Mouse (Mus musculus) midbrain, postnatal 0 days (tissue): ENCODE measurements around the gene Atp8b2. TPM values are rescaled to one million over a fixed set of nuclear protein-coding genes. Genes with fewer than 3 reads are reported as not detected.
A peak's percentile ranks its signal among the peaks of the same experiment; 100 is the strongest.

Experiments
- ATAC-seq: fragments of 200-750 bp; cut with Nextera tagmentation; 2 replicates; pipeline ENCODE4 v1.8.0; 2017; ENCODE audit warnings: moderate number of reproducible peaks, mild to moderate bottlenecking, moderate TSS enrichment, moderate library complexity; ENCODE audit not compliant: low FRiP score
- DNase-seq: peaks from one replicate; pipeline ENCODE4 v3.0.0-alpha.2; 2015; ENCODE audit warnings: low spot score
- H3K27ac ChIP-seq: fragments of 300-500 bp; sonication (generic); 2 replicates; pipeline ENCODE4 v1.5.1; 2014; ENCODE audit warnings: low read depth, mild to moderate bottlenecking, low read length, mixed read lengths
- H3K27me3 ChIP-seq: fragments of 300-500 bp; sonication (generic); 2 replicates; pipeline ENCODE4 v1.6.1; 2014; ENCODE audit warnings: low read length, control low read depth, mixed read lengths; ENCODE audit not compliant: insufficient read depth
- H3K36me3 ChIP-seq: fragments of 300-500 bp; sonication (generic); 2 replicates; pipeline ENCODE4 v1.6.1; 2014; ENCODE audit warnings: low read length, control low read depth, mixed read lengths; ENCODE audit not compliant: insufficient read depth
- H3K4me1 ChIP-seq: fragments of 300-500 bp; sonication (generic); 2 replicates; pipeline ENCODE4 v1.6.1; 2014; ENCODE audit warnings: mild to moderate bottlenecking, control low read depth, antibody characterized with exemption, low read length, mixed read lengths; ENCODE audit not compliant: insufficient read depth
- H3K4me2 ChIP-seq: fragments of 300-500 bp; sonication (generic); 2 replicates; pipeline ENCODE4 v1.6.1; 2014; ENCODE audit warnings: low read depth, mild to moderate bottlenecking, low read length, mixed read lengths; ENCODE audit not compliant: poor library complexity, severe bottlenecking
- H3K4me3 ChIP-seq: fragments of 300-500 bp; sonication (generic); 2 replicates; pipeline ENCODE4 v1.5.1; 2014; ENCODE audit warnings: low read depth, mild to moderate bottlenecking, low read length, moderate library complexity
- H3K9ac ChIP-seq: fragments of 300-500 bp; sonication (generic); replicated peaks from 2 replicates; pipeline ENCODE4 v1.6.1; 2014; ENCODE audit warnings: mild to moderate bottlenecking, low read length, moderate library complexity, mixed read lengths; ENCODE audit not compliant: poor library complexity, severe bottlenecking
- H3K9me3 ChIP-seq: fragments of 300-500 bp; sonication (generic); 2 replicates; pipeline ENCODE4 v1.6.1; 2016; ENCODE audit warnings: low read length, control low read depth
- CTCF ChIP-seq: IDR thresholded peaks from 2 replicates; pipeline ENCODE4 v1.5.1; 2016; ENCODE audit warnings: antibody characterized with exemption, mild to moderate bottlenecking
- WGBS: fragments of 180-500 bp; shearing (Covaris S2); extraction: QIAGEN DNeasy Blood & Tissue Kit; methylation state at CpG from one replicate; pipeline ENCODE4 v1.1.7; 2014; 5-methylcytosine and 5-hydroxymethylcytosine counted together
- polyA plus RNA-seq: library from polyadenylated mRNA; unstranded; fragments of >200 nt; fragmentation: Nextera tagmentation; extraction: Ambion mirVana; gene quantifications from 2 replicates; pipeline ENCODE4 v1.2.1, GENCODE M21; 2015
- total RNA-seq: library from RNA; depleted of rRNA; stranded (reverse); fragments of >200 nt; gene quantifications from 2 replicates; pipeline ENCODE4 v1.2.3, GENCODE M21; 2014

The Atp8b2 gene
- total and polyA plus RNA-seq, 2 experiments from 2014 or later: 7.9 to 95.4 TPM

DNA sequence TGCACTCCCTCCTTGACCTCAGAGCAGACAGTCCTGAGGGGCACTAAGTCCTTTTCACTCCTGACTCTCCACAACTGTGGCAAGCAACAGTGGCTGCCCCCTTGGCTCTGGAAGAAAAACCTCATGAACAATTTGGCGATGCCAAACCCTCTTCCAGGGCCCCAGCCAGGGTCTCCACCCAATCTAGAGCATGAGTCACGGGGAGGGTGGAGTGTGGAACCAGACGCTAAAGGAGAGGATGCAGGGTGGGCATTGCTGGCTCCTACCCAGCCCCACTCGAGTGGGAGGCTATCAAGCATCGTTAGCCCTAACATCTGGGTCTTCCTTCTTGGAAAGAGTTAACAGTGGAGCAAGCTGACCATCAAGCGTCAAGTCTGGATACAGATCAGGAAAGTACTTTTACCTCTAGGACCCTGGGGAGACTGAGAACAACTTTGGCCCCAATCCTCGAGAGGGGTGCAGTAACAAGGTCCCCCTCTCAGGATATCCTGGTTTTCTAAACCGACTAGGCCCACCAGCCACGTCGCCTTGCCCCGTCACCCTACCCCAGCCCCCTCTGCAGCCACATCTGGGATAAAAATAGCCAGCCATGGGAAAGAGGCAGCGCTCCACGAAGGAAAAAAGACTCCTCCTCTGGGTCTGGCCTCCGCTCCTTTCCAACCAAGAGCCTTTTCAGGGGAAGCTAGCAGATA lies 1.1 kb downstream of the Atp8b2 start:
- no peaks in the 10 kb centered on the region for H3K27me3 ChIP-seq
- H3K9ac ChIP-seq: peak overlapping the region; percentile 92
- peak overlapping the region; percentile 89 for H3K4me3 ChIP-seq
- ATAC-seq: no peak
- peaks cover 6% of the 10 kb centered on the region; the same call in 1 of the 2 replicates for H3K36me3 ChIP-seq
- peak; percentile 47 for DNase-seq
- H3K9me3 ChIP-seq: no peaks in the 10 kb centered on the region
- TF ChIP-seq CTCF: no peak
- H3K27ac ChIP-seq: peak overlapping the region; percentile 84
- WGBS: 10% methylated on average over 14 of the region's 14 CpGs
- peak overlapping the region; percentile 98 for H3K4me2 ChIP-seq
- peaks cover 33% of the 10 kb centered on the region for H3K4me1 ChIP-seq

DNA sequence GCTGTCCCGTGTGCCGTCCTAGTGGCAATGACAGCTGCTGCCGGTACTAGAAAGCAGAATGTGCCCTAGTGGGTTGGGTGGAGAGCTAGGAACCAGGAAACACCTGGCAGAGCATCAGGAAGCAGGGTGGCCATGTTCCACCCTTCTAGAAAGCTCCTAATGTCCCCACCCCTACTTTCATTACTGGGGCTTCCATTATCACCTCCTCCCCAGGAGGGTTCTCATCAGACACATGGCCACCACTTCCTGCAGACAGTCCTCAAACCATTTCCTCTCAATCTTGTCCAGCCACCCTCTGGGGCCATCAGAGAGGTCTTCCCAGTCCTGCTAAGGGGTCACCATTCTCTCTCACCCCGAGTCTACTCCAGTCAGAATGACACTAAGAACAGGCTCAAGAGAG lies 1.9 kb downstream of the Atp8b2 start:
- WGBS: 66% methylated on average over 4 of the region's 4 CpGs
- peak overlapping the region; percentile 92; the same call in 1 of the 2 replicates for H3K9ac ChIP-seq
- no peak for ATAC-seq
- H3K36me3 ChIP-seq: peaks cover 11% of the 10 kb centered on the region; the same call in 1 of the 2 replicates
- H3K4me2 ChIP-seq: peak overlapping the region; percentile 98
- no peaks in the 10 kb centered on the region for H3K27me3 ChIP-seq
- no peak for TF ChIP-seq CTCF
- no peak for DNase-seq
- peaks cover 33% of the 10 kb centered on the region for H3K4me1 ChIP-seq
- peak overlapping the region; percentile 89; the same call in 1 of the 2 replicates for H3K4me3 ChIP-seq
- H3K9me3 ChIP-seq: no peaks in the 10 kb centered on the region
- no peak overlapping the region for H3K27ac ChIP-seq

DNA sequence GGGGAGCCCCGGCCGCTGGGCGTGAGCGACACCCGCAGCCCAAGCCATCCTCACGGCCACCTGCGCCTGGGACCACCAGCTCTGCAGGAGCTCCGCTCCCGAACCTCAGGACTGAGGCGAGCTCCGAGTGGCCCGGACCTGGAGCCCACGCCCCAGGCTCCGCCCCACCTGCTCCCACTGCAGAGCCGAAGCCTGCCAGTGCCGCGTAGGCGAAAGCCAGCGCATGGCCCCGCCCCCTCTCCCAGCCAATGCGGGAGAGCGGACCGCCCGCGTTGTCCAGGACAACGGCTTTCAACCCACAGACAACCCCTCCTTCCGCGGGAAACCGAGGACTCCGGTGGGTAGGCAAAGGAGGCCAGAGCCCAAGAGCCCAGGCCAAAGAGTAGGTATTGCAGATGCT lies 2.8 kb downstream of the Atp8b2 start:
- DNase-seq (peak; percentile 96), ATAC-seq (peak; percentile 88)
- peak overlapping the region; percentile 71 for H3K4me3 ChIP-seq
- peak overlapping the region; percentile 87 for H3K9ac ChIP-seq
- H3K4me2 ChIP-seq: peak overlapping the region; percentile 98
- no peak for TF ChIP-seq CTCF
- WGBS: under 1% methylated on average over 29 of the region's 30 CpGs
- peak overlapping the region; percentile 82 for H3K27ac ChIP-seq
- peaks cover 33% of the 10 kb centered on the region for H3K4me1 ChIP-seq
- H3K36me3 ChIP-seq: peaks cover 20% of the 10 kb centered on the region
- no peaks in the 10 kb centered on the region for H3K9me3 ChIP-seq
- no peaks in the 10 kb centered on the region for H3K27me3 ChIP-seq

DNA sequence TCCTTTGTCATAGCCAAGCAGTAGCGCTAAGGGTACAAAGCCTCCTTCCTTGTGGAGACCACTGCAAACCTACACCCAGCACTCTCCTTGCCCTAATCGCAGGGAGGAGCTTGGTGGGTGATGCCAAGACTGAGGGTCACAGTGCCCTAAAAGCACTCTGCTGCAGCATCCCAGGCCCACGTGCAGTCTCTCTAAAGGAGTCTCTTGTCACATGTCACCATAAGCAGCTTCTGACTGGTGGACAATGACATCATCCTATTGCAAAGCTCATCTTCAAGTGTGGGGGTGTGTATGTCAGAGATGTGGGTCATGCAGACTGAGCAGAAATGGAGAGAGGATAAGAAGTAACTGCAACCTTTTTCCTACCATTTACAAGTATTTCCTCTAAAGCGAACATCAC lies 3.9 kb downstream of the Atp8b2 start:
- Histone ChIP-seq H3K27me3 (no peaks in the 10 kb centered on the region), H3K4me2 (peak overlapping the region; percentile 98), H3K4me3 (peak overlapping the region; percentile 71), H3K9me3 (no peaks in the 10 kb centered on the region), H3K4me1 (peaks cover 26% of the 10 kb centered on the region), H3K9ac (peak overlapping the region; percentile 87), H3K27ac (peak overlapping the region; percentile 82), H3K36me3 (peaks cover 22% of the 10 kb centered on the region)
- 64% methylated on average over 4 of the region's 4 CpGs for WGBS
- TF ChIP-seq CTCF: no peak
- ATAC-seq: peak; percentile 76
- peak; percentile 82 for DNase-seq

DNA sequence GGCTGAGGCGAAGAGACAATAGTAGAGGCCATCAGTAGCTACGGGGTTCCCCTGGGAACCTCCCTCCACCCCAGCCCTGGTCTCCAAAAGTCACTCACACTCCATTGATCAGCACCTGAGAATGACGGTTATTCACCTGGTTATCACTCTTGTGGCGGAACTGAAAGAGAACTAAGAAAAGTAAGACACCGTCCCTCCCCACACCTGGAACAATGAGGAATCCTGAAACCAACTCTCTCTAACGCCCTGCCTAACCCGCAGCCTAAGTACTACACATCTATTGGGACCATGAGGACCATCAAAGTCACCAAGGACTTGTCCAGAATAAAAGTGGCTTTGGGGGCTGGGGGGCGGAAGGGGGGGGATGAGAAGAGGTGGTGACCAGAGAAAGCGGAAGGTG lies 5.4 kb downstream of the Atp8b2 start:
- H3K4me2 ChIP-seq: no peak overlapping the region
- no peak for ATAC-seq
- no peak overlapping the region for H3K4me3 ChIP-seq
- no peak for TF ChIP-seq CTCF
- 93% methylated on average over 9 of the region's 9 CpGs for WGBS
- H3K9me3 ChIP-seq: no peaks in the 10 kb centered on the region
- no peaks in the 10 kb centered on the region for H3K27me3 ChIP-seq
- no peak overlapping the region for H3K9ac ChIP-seq
- peaks cover 24% of the 10 kb centered on the region for H3K4me1 ChIP-seq
- DNase-seq: no peak
- no peak overlapping the region for H3K27ac ChIP-seq
- H3K36me3 ChIP-seq: peaks cover 33% of the 10 kb centered on the region

DNA sequence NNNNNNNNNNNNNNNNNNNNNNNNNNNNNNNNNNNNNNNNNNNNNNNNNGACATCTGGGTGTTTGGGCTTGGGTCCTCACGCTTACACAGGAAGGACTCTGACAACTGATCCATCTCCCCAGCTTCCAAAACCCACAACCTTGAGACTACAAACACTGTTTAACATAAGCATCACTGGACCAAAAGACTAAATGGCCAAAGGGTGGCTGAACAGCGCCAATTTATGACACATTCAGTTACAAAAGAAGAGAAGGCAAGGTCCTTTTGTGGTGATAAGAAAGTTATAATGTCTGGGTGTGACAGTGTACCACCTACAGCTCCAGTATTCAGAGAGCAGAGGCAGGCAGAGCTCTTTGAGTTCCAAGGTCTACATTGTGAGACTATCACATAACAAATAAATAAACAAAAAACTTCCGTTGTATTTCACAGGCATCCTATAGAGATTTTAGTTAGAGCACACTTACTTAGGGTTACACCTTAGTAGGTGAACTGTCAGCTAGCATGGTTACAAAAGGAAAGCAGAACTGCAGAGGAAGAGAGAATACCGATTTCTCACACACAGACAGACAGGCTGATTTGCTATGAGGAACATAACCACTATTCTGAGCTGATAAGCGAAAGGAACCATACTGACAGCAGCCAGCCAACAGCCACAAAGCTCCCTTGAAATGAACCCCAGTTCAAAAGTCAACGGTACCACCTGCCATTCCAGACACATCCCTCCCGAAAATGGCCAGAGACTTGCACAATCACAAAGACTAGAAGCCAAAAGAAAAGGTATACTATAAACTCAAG lies 6.9 kb downstream of the Atp8b2 start:
- no peaks in the 10 kb centered on the region for H3K27me3 ChIP-seq
- ATAC-seq (no peak), DNase-seq (no peak)
- WGBS: 94% methylated on average over 7 of the region's 7 CpGs
- peaks cover 48% of the 10 kb centered on the region for H3K36me3 ChIP-seq
- peaks cover 14% of the 10 kb centered on the region for H3K4me1 ChIP-seq
- no peak overlapping the region for H3K27ac ChIP-seq
- no peak overlapping the region for H3K9ac ChIP-seq
- H3K4me2 ChIP-seq: no peak overlapping the region
- H3K4me3 ChIP-seq: no peak overlapping the region
- H3K9me3 ChIP-seq: no peaks in the 10 kb centered on the region
- no peak for TF ChIP-seq CTCF
